Mouse (Mus musculus) neural tube, embryonic 14.5 days (tissue): ENCODE data around the gene Rapgef1. TPM values are rescaled to one million over a fixed set of nuclear protein-coding genes. Genes with fewer than 3 reads are reported as not detected.
A peak's percentile ranks its signal among the peaks of the same experiment; 100 is the strongest.
"Not testable (repeated sequence)": the region's sequence is repeated elsewhere in the genome, so short reads cannot be mapped to it uniquely, and the experiment has no call there.

Experiments used
- ATAC-seq: fragments of 200-750 bp; cut with Nextera tagmentation; 2 replicates; pipeline ENCODE4 v1.8.0; 2017; ENCODE audit warnings: low read depth, mild to moderate bottlenecking, moderate TSS enrichment, moderate library complexity
- H3K27ac ChIP-seq: fragments of 300-500 bp; sonication (generic); 2 replicates; pipeline ENCODE4 v1.5.1; 2014; ENCODE audit warnings: low read depth, mild to moderate bottlenecking, control low read depth, low read length, moderate library complexity, mixed read lengths
- H3K27me3 ChIP-seq: fragments of 300-500 bp; sonication (generic); 2 replicates; pipeline ENCODE4 v1.6.1; 2014; ENCODE audit warnings: low read length; ENCODE audit not compliant: control insufficient read depth, insufficient read depth
- H3K36me3 ChIP-seq: fragments of 300-500 bp; sonication (generic); 2 replicates; pipeline ENCODE4 v1.6.1; 2014; ENCODE audit warnings: low read length, mixed read lengths; ENCODE audit not compliant: control insufficient read depth, insufficient read depth
- H3K4me1 ChIP-seq: fragments of 300-500 bp; sonication (generic); 2 replicates; pipeline ENCODE4 v1.6.1; 2014; ENCODE audit warnings: low read length; ENCODE audit not compliant: control insufficient read depth, insufficient read depth
- H3K4me2 ChIP-seq: fragments of 300-500 bp; sonication (generic); 2 replicates; pipeline ENCODE4 v1.6.1; 2014; ENCODE audit warnings: mild to moderate bottlenecking, low read depth, low read length, control low read depth
- H3K4me3 ChIP-seq: fragments of 300-500 bp; sonication (generic); 2 replicates; pipeline ENCODE4 v1.5.1; 2014; ENCODE audit warnings: low read depth, low read length, control low read depth, mixed read lengths
- H3K9ac ChIP-seq: fragments of 300-500 bp; sonication (generic); replicated peaks from 2 replicates; pipeline ENCODE4 v1.6.1; 2014; ENCODE audit warnings: low read depth, mild to moderate bottlenecking, control low read depth, low read length, mixed read lengths
- H3K9me3 ChIP-seq: fragments of 300-500 bp; sonication (generic); 2 replicates; pipeline ENCODE4 v1.6.1; 2016; ENCODE audit warnings: low read length; ENCODE audit not compliant: control insufficient read depth
- WGBS: fragments of 180-500 bp; shearing (Covaris S2); extraction: QIAGEN DNeasy Blood & Tissue Kit; methylation state at CpG from one replicate; pipeline ENCODE4 v1.1.7; 2014; 5-methylcytosine and 5-hydroxymethylcytosine counted together
- polyA plus RNA-seq: library from polyadenylated mRNA; unstranded; fragments of >200 nt; fragmentation: Nextera tagmentation; extraction: Ambion mirVana; gene quantifications from 2 replicates; pipeline ENCODE4 v1.2.1, GENCODE M21; 2014

The Rapgef1 gene
- polyA plus RNA-seq, 1 experiment from 2014 or later = 18.9 TPM

- no peaks in the 10 kb centered on the region for H3K9me3 ChIP-seq
- H3K4me3 ChIP-seq = no peak overlapping the region
- no peaks in the 10 kb centered on the region for H3K36me3 ChIP-seq
- no peak overlapping the region for H3K9ac ChIP-seq
- ATAC-seq = no peak
- no peaks in the 10 kb centered on the region for H3K4me1 ChIP-seq
- no peak overlapping the region for H3K27ac ChIP-seq
- H3K4me2 ChIP-seq = no peak overlapping the region
- H3K27me3 ChIP-seq = no peaks in the 10 kb centered on the region
Observed at GRCm38 (mm10) chr2:29770162-29770561, 150.6 kb downstream of the Rapgef1 start.

- no peak for ATAC-seq
- H3K27ac ChIP-seq = no peak overlapping the region
Observed at GRCm38 (mm10) chr2:29771611-29772461, 152.3 kb downstream of the Rapgef1 start.

GRCm38 (mm10) chr2:29773323-29773722, 153.8 kb downstream of the Rapgef1 start:
- Histone ChIP-seq H3K4me1 (no peaks in the 10 kb centered on the region), H3K4me3 (no peak overlapping the region), H3K9ac (no peak overlapping the region), H3K27ac (no peak overlapping the region), H3K27me3 (no peaks in the 10 kb centered on the region), H3K36me3 (peaks cover 18% of the 10 kb centered on the region), H3K4me2 (no peak overlapping the region), H3K9me3 (no peaks in the 10 kb centered on the region)
- WGBS = 92% methylated on average over 4 of the region's 4 CpGs
- no peak for ATAC-seq

More at GRCm38 (mm10) chr2:29771611-29772461, 152.3 kb downstream of the Rapgef1 start:
- Histone ChIP-seq H3K4me1 (no peaks in the 10 kb centered on the region), H3K36me3 (peaks cover 4% of the 10 kb centered on the region; the same call in 1 of the 2 replicates), H3K9ac (no peak overlapping the region), H3K27me3 (no peaks in the 10 kb centered on the region), H3K4me3 (no peak overlapping the region), H3K9me3 (no peaks in the 10 kb centered on the region), H3K4me2 (no peak overlapping the region)
- 93% methylated on average over 8 of the region's 8 CpGs for WGBS

GRCm38 (mm10) chr2:29781256-29781655, 161.7 kb downstream of the Rapgef1 start:
- not testable (repeated sequence) for ATAC-seq
- WGBS = 90% methylated on average over 2 of the region's 2 CpGs

GRCm38 (mm10) chr2:29784290-29784689, 164.8 kb downstream of the Rapgef1 start:
- Histone ChIP-seq H3K9me3 (no peaks in the 10 kb centered on the region), H3K4me1 (peaks cover 7% of the 10 kb centered on the region; the same call in 1 of the 2 replicates), H3K4me2 (no peak overlapping the region), H3K9ac (no peak overlapping the region), H3K27ac (no peak overlapping the region), H3K4me3 (no peak overlapping the region), H3K27me3 (no peaks in the 10 kb centered on the region), H3K36me3 (peaks cover 42% of the 10 kb centered on the region)
- WGBS = 63% methylated on average over 4 of the region's 4 CpGs
- ATAC-seq = no peak

More at GRCm38 (mm10) chr2:29781256-29781655, 161.7 kb downstream of the Rapgef1 start:
- H3K4me3 ChIP-seq, H3K4me2 ChIP-seq, H3K9me3 ChIP-seq, H3K9ac ChIP-seq, H3K4me1 ChIP-seq, H3K27me3 ChIP-seq, H3K27ac ChIP-seq: not testable (repeated sequence)
- H3K36me3 ChIP-seq = peaks cover 64% of the 10 kb centered on the region

GRCm38 (mm10) chr2:29787104-29787917, 167.8 kb downstream of the Rapgef1 start, which contains the start of gene Coq4:
Gene Coq4, plus strand, starts transcription at chr2:29787493.
- peak; percentile 88 for ATAC-seq
- Histone ChIP-seq H3K9ac (peak within 1 kb of the TSS; percentile 60), H3K4me1 (peaks cover 7% of the 10 kb centered on the region; the same call in 1 of the 2 replicates), H3K27me3 (no peaks in the 10 kb centered on the region), H3K27ac (peak within 1 kb of the TSS; percentile 35; the same call in 1 of the 2 replicates), H3K4me3 (peak within 1 kb of the TSS; percentile 69), H3K36me3 (peaks cover 24% of the 10 kb centered on the region), H3K4me2 (peak within 1 kb of the TSS; percentile 89), H3K9me3 (no peaks in the 10 kb centered on the region)
- 2% methylated on average over 31 of the region's 31 CpGs for whole genome bisulfite sequencing

- Histone ChIP-seq H3K36me3 (peaks cover 25% of the 10 kb centered on the region), H3K4me2 (peak within 1 kb of the TSS; percentile 89), H3K9ac (peak within 1 kb of the TSS; percentile 60), H3K4me3 (peak within 1 kb of the TSS; percentile 69), H3K27me3 (no peaks in the 10 kb centered on the region), H3K4me1 (peaks cover 7% of the 10 kb centered on the region; the same call in 1 of the 2 replicates), H3K9me3 (no peaks in the 10 kb centered on the region), H3K27ac (peak within 1 kb of the TSS; percentile 35; the same call in 1 of the 2 replicates)
- under 1% methylated on average over 45 of the region's 45 CpGs for WGBS
- peak; percentile 93 for ATAC-seq
Observed at GRCm38 (mm10) chr2:29787937-29788681, 168.6 kb downstream of the Rapgef1 start, which contains the start of gene Trub2. Gene Trub2, minus strand, starts transcription at chr2:29788502.
